Mouse (Mus musculus) midbrain, embryonic 10.5 days (tissue): ENCODE results near the gene Tulp4. TPM values are rescaled to one million over a fixed set of nuclear protein-coding genes. Genes with fewer than 3 reads are reported as not detected.
A peak's percentile ranks its signal among the peaks of the same experiment; 100 is the strongest.

ENCODE experiments used
- DNase-seq: peaks from one replicate; pipeline ENCODE4 v3.0.0-alpha.2; 2017; ENCODE audit warnings: low spot score
- H3K27ac ChIP-seq: fragments of 300-500 bp; sonication (generic); replicated peaks from 2 replicates; pipeline ENCODE4 v1.5.1; 2016; ENCODE audit warnings: mild to moderate bottlenecking
- H3K27me3 ChIP-seq: fragments of 300-500 bp; sonication (generic); 2 replicates; pipeline ENCODE4 v1.6.1; 2016; ENCODE audit warnings: low read depth, mild to moderate bottlenecking; ENCODE audit not compliant: poor library complexity, severe bottlenecking
- H3K36me3 ChIP-seq: fragments of 300-500 bp; sonication (generic); 2 replicates; pipeline ENCODE4 v1.6.1; 2016; ENCODE audit warnings: mild to moderate bottlenecking, moderate library complexity
- H3K4me1 ChIP-seq: fragments of 300-500 bp; sonication (generic); 2 replicates; pipeline ENCODE4 v1.6.1; 2016
- H3K4me3 ChIP-seq: fragments of 300-500 bp; sonication (generic); 2 replicates; pipeline ENCODE4 v1.5.1; 2016; ENCODE audit warnings: mild to moderate bottlenecking, moderate library complexity
- H3K9me3 ChIP-seq: fragments of 300-500 bp; sonication (generic); replicated peaks from 2 replicates; pipeline ENCODE4 v1.6.1; 2016; ENCODE audit warnings: mild to moderate bottlenecking
- WGBS: fragments of 180-500 bp; shearing (Covaris S2); methylation state at CpG from one replicate; pipeline ENCODE4 v1.1.7; 2016; 5-methylcytosine and 5-hydroxymethylcytosine counted together
- polyA plus RNA-seq: library from polyadenylated mRNA; unstranded; fragments of >200 nt; fragmentation: Nextera tagmentation; extraction: Ambion mirVana; gene quantifications from 2 replicates; pipeline ENCODE4 v1.2.1, GENCODE M21; 2016

Gene Tulp4
- polyA plus RNA-seq, result 119 and 141 TPM in 2 replicates

DNA sequence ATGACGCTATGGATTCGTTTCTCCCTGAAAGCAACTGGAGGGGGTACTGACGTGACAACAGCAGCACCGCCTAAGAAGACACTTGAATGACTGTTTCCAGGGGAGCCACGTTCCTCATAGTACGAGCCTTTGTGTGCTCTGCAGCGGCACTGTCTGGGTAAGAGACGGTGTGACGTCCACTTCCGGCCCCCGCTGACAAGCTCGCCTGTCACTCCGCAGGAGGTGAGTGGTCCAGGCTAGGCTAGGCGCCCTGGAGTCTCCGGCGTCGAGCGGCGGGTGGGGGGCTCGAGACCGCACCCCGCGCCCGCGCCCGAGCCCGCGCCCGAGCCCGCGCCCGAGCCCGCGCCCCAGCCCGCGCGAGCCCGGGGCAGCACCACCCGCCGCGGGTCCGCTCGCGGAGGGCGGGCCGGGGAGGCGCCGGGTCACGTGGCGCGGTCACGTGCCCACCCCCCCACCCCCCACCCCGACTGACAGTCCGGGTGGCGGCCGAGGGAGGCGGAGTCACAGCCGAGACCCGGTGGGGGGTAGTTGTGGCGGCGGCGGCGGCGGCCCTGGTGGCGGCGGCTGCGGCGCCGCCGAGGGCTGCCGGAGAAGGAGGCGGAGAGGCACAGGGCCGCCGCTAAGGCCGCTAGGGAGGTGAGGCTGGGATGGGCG lies at the start of gene Tulp4:
Tulp4 (plus strand) TSS at position 77 of the 654 bp plus-strand sequence.
- Histone ChIP-seq H3K36me3 (peaks cover 22% of the 10 kb centered on the region), H3K4me3 (peak within 1 kb of the TSS; percentile 71), H3K27ac (peak within 1 kb of the TSS; percentile 98), H3K4me1 (peaks cover 32% of the 10 kb centered on the region), H3K27me3 (peaks cover 17% of the 10 kb centered on the region; the same call in 1 of the 2 replicates), H3K9me3 (no peaks in the 10 kb centered on the region)
- WGBS, result under 1% methylated on average over 42 of the region's 76 CpGs
- DNase-seq, result peak; percentile 92

DNA sequence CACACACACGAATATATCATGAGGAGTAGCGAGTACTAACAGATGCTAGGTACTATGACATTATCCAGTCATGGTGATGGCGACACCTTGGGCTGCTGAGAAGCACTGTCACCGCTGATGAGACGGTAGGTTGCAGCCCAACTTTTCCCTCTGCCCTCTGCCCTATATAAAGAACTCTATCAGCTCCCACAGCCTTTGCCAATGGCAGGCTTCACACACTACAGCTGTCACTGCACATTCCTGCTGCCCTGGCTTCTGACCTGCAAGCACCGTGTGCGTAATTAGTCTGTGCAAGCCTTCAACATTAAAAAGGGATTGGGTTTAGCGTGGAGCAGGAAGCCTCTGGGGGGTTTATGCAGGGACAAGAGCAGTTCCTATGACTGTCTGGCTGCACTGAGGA lies 43.4 kb upstream of the Tulp4 start:
- no peaks in the 10 kb centered on the region for H3K4me1 ChIP-seq
- no peaks in the 10 kb centered on the region for H3K9me3 ChIP-seq
- H3K27me3 ChIP-seq, result no peaks in the 10 kb centered on the region
- 83% methylated on average over 8 of the region's 8 CpGs for WGBS
- no peak for DNase-seq
- H3K4me3 ChIP-seq, result no peak overlapping the region
- H3K36me3 ChIP-seq, result peaks cover 46% of the 10 kb centered on the region
- no peak overlapping the region for H3K27ac ChIP-seq

DNA sequence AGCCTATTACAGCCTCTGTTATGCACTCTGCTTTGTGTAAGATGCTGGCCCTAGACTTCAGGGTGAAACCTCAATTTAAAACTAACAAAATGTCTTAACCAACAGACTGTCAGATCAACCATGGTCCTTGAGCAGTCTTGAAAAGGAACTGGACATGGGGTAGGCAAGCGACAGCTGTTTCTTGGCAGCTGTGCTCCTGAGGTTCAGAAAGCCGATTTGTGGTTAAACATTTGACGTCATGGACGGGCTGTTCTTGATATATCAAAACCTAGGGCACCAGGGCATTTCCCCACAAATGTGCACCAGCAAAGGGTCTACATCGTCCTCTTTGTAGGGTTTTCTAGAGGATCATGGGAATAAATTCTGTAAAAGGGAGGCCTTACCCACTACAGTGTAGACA lies 42.7 kb upstream of the Tulp4 start:
- 95% methylated on average over 5 of the region's 5 CpGs for WGBS

GRCm38 (mm10) chr17:6066021-6066420 lies 40.2 kb upstream of the Tulp4 start:
- no peaks in the 10 kb centered on the region for H3K4me1 ChIP-seq
- H3K27ac ChIP-seq, result no peak overlapping the region
- no peaks in the 10 kb centered on the region for H3K9me3 ChIP-seq
- WGBS, result 92% methylated on average over 2 of the region's 2 CpGs
- no peak for DNase-seq
- H3K4me3 ChIP-seq, result no peak overlapping the region
- no peaks in the 10 kb centered on the region for H3K27me3 ChIP-seq
- peaks cover 63% of the 10 kb centered on the region for H3K36me3 ChIP-seq

More for the DNA sequence above, 42.7 kb upstream of the Tulp4 start:
- Histone ChIP-seq H3K27ac (no peak overlapping the region), H3K4me1 (no peaks in the 10 kb centered on the region), H3K36me3 (peaks cover 48% of the 10 kb centered on the region), H3K4me3 (no peak overlapping the region), H3K9me3 (no peaks in the 10 kb centered on the region), H3K27me3 (no peaks in the 10 kb centered on the region)
- no peak for DNase-seq

DNA sequence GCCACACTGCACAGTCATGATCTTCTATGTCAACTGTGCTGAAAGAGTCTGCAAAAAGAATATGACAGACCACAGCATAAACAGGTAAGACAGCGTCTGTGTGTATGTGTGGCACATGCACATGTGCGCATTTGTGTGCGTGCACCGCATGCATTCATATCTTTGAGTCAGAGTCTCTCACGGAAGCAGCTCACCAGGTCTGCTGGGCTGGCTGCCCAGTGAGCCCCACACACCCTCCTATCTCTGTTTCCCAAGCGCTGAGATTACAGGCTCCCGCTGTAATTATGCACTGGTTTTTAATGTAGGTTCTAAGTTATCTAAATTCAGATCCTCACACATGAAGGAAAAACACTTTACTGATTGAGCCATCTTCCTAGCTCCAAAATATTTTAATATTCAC lies 38.6 kb upstream of the Tulp4 start:
- H3K4me1 ChIP-seq, result no peaks in the 10 kb centered on the region
- no peak overlapping the region for H3K4me3 ChIP-seq
- DNase-seq, result no peak
- H3K27me3 ChIP-seq, result no peaks in the 10 kb centered on the region
- peaks cover 79% of the 10 kb centered on the region for H3K36me3 ChIP-seq
- no peaks in the 10 kb centered on the region for H3K9me3 ChIP-seq
- WGBS, result 94% methylated on average over 7 of the region's 7 CpGs
- no peak overlapping the region for H3K27ac ChIP-seq

GRCm38 (mm10) chr17:6069866-6070265 lies 36.4 kb upstream of the Tulp4 start:
- WGBS, result 95% methylated on average over 6 of the region's 6 CpGs
- H3K36me3 ChIP-seq, result peaks cover 79% of the 10 kb centered on the region

DNA sequence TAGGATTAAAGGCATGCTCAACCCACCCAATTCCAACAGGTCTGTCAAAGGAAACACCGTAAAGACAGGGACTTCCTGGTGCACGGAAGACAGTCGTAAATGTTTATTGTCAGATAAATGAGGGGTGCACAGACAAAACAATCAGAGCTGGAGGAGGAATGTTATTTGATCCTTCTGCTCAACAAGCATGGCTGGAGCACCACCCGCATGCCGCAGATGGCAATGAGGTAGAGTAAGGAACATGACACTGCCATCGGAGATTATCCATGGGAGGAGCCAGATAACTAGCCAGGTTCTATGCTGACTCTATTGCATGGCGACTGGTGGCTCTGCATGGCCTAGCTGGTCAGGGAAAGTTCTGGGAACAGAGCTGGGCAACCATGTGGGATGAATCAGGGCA lies 32.8 kb upstream of the Tulp4 start:
- 89% methylated on average over 7 of the region's 7 CpGs for WGBS
- Histone ChIP-seq H3K27me3 (no peaks in the 10 kb centered on the region), H3K36me3 (peaks cover 52% of the 10 kb centered on the region), H3K27ac (no peak overlapping the region), H3K4me3 (no peak overlapping the region), H3K4me1 (peaks cover under 1% of the 10 kb centered on the region), H3K9me3 (no peaks in the 10 kb centered on the region)
- no peak for DNase-seq

More at GRCm38 (mm10) chr17:6069866-6070265, 36.4 kb upstream of the Tulp4 start:
- no peaks in the 10 kb centered on the region for H3K4me1 ChIP-seq
- H3K4me3 ChIP-seq, result no peak overlapping the region
- H3K9me3 ChIP-seq, result no peaks in the 10 kb centered on the region
- no peak for DNase-seq
- H3K27ac ChIP-seq, result no peak overlapping the region
- H3K27me3 ChIP-seq, result no peaks in the 10 kb centered on the region

DNA sequence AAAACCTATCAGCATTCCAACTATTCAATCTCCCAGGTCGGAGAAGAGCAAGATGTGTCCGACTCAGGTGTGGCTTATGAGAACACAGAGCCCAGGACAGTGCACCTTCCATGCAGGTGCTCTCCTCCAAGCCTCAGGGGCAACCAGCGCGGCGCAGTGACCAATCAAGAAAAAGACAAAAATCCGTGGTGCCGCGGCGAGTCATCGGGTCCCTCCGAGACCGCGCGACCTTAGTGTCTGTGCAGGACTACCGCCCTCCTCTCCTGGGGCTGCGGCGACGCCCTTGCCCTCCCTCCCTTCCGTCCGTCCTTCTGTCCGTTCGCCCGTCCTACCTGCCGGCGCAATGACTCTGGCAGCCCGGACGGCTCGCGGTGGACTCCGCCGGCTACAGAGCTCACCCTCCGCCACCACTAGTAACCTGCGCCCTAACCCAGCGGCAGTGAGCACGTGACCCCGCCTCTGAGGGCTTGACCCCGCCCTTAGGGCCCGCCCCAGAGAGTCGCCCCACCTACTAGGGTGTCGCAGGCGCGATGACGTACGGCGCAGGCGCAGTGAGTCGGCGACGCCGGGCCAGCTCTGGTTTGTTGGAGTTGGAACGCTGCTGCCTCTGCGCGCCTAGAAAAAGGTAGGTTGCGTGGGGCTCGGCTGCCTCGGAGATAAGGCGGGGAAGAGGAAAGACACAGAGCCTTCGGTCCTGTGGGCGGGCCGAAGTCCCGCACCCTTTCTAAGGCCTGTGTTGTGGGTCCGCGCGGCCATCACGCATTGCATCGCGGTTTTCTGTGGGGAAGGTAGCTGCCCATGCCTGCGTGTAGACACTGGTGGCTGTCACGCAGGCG lies 26.7 kb upstream of the Tulp4 start, which contains the start of the genes Serac1 and Gtf2h5:
Serac1 (minus strand) TSS at position 455 of the 836 bp plus-strand sequence.
Gtf2h5 (plus strand) TSS at position 500 of the 836 bp plus-strand sequence.
- under 1% methylated on average over 70 of the region's 70 CpGs for WGBS
- peaks cover 19% of the 10 kb centered on the region for H3K4me1 ChIP-seq

GRCm38 (mm10) chr17:6083323-6083890 lies 22.8 kb upstream of the Tulp4 start:
- H3K27ac ChIP-seq, result no peak overlapping the region
- peaks cover 56% of the 10 kb centered on the region for H3K36me3 ChIP-seq
- no peak overlapping the region for H3K4me3 ChIP-seq
- H3K4me1 ChIP-seq, result peaks cover 18% of the 10 kb centered on the region
- H3K9me3 ChIP-seq, result no peaks in the 10 kb centered on the region
- 90% methylated on average over 5 of the region's 5 CpGs for WGBS
- no peak for DNase-seq
- H3K27me3 ChIP-seq, result no peaks in the 10 kb centered on the region

More for the DNA sequence above, 26.7 kb upstream of the Tulp4 start, which contains the start of the genes Serac1 and Gtf2h5:
- H3K4me3 ChIP-seq, result peak within 1 kb of the TSS; percentile 87
- peaks cover 21% of the 10 kb centered on the region for H3K36me3 ChIP-seq
- peak within 1 kb of the TSS; percentile 90 for H3K27ac ChIP-seq
- peak; percentile 97 for DNase-seq
- no peaks in the 10 kb centered on the region for H3K9me3 ChIP-seq
- H3K27me3 ChIP-seq, result no peaks in the 10 kb centered on the region

GRCm38 (mm10) chr17:6091604-6092003 lies 14.6 kb upstream of the Tulp4 start:
- H3K36me3 ChIP-seq, result peaks cover 21% of the 10 kb centered on the region
- WGBS, result 96% methylated on average over 6 of the region's 6 CpGs
- no peaks in the 10 kb centered on the region for H3K9me3 ChIP-seq
- H3K4me1 ChIP-seq, result no peaks in the 10 kb centered on the region
- H3K27ac ChIP-seq, result no peak overlapping the region
- H3K27me3 ChIP-seq, result no peaks in the 10 kb centered on the region
- no peak overlapping the region for H3K4me3 ChIP-seq
- DNase-seq, result no peak

DNA sequence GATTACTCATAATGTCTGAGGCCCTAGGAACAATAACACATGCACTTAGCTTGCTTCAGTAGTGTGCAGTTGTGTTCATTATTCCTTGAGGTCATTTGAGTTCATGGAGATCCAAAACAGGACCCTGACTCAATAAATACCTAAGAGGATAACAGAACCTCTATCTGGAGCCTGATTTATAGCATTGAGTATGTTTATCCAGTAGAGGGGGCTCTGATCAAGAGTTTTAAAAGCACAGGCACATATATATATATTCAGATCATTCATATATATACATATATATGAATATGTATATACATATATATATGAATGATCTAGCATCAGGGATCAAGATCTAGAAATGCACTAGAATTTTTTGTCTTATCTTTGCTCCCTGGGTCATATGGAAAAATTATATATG lies 10.7 kb upstream of the Tulp4 start:
- Histone ChIP-seq H3K4me3 (no peak overlapping the region), H3K4me1 (no peaks in the 10 kb centered on the region), H3K27ac (no peak overlapping the region), H3K27me3 (no peaks in the 10 kb centered on the region), H3K9me3 (no peaks in the 10 kb centered on the region), H3K36me3 (peaks cover 3% of the 10 kb centered on the region; the same call in 1 of the 2 replicates)
- DNase-seq, result no peak

- 32% methylated on average over 4 of the region's 4 CpGs for WGBS
- H3K9me3 ChIP-seq, result no peaks in the 10 kb centered on the region
- no peak overlapping the region for H3K27ac ChIP-seq
- H3K27me3 ChIP-seq, result no peaks in the 10 kb centered on the region
- peak; percentile 25 for DNase-seq
- H3K4me3 ChIP-seq, result no peak overlapping the region
- no peaks in the 10 kb centered on the region for H3K4me1 ChIP-seq
- H3K36me3 ChIP-seq, result no peaks in the 10 kb centered on the region
Measured at GRCm38 (mm10) chr17:6097884-6098283, 8.4 kb upstream of the Tulp4 start.
